Mouse (Mus musculus) brain, adult 2 months (tissue): Measurements from ENCODE around the gene Acbd3.

ENCODE experiments used
- DNase-seq: peaks from one replicate; pipeline ENCODE4 v3.0.0; 2011; ENCODE audit warnings: low read depth, low spot score

Gene Acbd3

GRCm38 (mm10) chr1:180725704-180726179 is at the start of gene Acbd3:
Acbd3 (plus strand) TSS chr1:180726043.
- peak; percentile 94 for DNase-seq

DNA sequence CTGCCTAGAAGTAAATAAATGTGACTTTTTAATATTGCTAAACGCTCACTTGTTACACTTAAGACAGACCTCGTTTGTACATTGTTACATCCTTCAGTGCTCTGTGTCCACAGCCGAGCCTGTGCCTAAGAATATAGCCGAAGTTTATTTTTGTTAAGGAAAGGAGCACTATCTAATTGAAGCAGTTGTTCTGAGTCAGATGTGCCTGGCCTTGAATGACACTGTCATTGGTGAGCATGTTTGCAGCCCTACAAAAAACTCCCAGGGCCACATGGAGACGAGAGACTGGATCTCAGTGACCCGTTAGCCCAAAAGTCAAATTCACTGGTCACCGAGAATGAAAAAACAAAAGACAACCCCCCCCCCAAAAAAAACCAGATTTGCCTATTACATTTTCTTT is 34.6 kb upstream of the Acbd3 start:
- DNase-seq: no peak

DNA sequence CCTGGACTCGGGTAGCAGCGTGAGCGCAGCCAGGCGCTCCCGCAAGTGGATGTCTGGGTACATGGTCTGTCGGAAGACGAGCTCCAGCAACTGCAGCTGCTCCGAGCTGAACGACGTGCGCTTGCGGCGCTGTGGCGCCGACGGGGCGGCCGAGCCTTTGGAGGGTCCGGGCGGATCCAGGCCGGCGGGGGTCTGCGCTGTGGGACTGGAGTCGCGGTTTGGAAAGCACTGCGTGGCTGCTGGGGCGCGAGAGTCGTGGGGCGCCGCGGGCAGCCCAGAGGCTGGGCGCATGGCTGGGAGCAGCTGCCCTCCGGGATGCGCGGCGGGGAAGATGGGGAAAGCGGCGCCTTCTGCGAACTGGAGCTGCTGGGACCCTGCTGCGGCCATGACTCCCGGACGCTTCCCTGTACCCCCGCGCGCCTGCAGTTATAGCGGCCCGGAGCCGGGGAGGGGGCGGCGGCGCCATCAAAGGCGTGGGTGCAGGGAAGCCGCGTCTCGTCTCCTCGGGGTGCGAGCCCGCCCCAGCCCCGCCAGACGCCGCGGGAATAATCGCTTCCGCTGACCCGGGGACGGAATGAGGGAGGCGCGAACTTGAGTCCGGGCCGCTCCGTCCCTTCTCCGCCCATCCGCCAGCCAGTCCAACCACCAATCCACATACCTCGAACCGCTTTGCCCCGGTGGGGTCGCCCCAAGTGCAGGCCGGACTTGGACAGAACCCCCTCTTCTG is 29.1 kb upstream of the Acbd3 start, which contains the start of gene Mixl1:
TSS of gene Mixl1 (minus strand) at position 409 of the 727 bp plus-strand sequence.
- no peak for DNase-seq

- no peak for DNase-seq
These were observed 27.8 kb upstream of the Acbd3 start for GRCm38 (mm10) chr1:180698063-180698462.

DNA sequence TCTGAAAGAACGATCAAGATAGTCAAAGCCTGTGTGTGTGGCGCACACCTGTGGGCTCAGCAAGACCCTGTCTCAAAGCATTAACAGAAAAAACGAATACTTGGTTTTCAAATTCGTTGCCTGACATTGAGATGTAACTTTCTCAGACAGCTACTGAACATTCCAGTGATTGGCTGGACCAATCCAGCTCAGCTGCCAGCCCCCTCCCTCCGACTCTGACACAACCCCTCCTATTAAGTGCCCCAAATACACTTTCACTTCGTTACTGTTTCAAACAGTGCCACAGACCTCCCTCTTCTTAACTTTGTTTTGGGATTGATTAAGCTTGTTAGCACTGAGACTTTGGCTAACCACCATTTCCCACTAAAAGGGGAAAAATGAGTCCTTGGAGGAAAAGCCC is 22.4 kb upstream of the Acbd3 start:
- DNase-seq: no peak

GRCm38 (mm10) chr1:180707368-180707767 is 18.5 kb upstream of the Acbd3 start:
- DNase-seq: no peak

- no peak for DNase-seq
These were observed 18.0 kb upstream of the Acbd3 start for GRCm38 (mm10) chr1:180707813-180708212.

GRCm38 (mm10) chr1:180708935-180709776 is 16.7 kb upstream of the Acbd3 start:
- DNase-seq: no peak

DNA sequence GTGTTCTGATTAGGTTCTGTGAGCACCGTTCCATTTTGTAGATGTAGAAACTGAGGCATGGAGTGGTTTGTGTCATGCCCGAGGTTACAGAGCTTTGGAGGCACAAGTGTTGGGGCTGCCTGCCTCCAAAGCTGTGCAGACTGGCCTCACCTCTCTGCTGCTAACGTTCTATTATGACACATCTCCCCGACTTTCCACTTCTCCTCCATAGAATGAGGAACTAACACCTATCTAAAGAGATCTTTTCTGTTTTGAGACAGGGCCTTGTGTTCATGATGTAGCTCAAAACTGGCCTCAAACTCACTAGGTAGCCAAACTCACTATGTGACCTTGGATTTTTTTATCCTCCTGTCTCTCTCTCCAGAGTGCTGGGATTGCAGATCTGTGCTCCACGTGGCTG is 7.1 kb upstream of the Acbd3 start:
- DNase-seq: no peak

GRCm38 (mm10) chr1:180719483-180719882 is 6.4 kb upstream of the Acbd3 start:
- no peak for DNase-seq

GRCm38 (mm10) chr1:180719951-180720689 is 5.7 kb upstream of the Acbd3 start:
- peak; percentile 79 for DNase-seq

GRCm38 (mm10) chr1:180722608-180723007 is 3.2 kb upstream of the Acbd3 start:
- no peak for DNase-seq

DNA sequence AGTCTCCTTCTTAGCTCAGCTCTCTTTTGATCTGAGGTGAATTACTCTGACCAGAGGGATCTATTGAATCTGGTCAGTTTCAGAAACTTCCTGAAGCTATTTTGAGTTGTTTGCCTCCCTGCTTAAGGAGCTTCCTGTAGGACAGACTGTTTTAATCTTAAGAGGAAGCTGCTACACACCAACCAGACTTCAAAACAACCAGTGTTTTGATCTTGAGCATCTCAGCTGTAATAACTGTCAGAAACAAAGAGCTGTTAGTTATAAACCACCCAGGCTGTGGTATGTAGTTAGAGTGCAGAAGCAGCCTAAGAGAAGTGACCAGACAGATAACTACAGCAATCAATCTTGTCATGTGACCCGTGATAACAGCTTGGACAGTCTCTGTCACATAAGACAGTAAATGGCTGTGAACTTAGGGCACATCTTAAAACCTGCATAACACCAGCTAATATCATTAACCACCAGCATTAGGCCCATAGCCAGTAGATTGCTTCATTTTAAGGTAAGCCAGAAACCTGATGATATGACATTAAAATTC is 2.1 kb upstream of the Acbd3 start:
- DNase-seq: no peak

DNA sequence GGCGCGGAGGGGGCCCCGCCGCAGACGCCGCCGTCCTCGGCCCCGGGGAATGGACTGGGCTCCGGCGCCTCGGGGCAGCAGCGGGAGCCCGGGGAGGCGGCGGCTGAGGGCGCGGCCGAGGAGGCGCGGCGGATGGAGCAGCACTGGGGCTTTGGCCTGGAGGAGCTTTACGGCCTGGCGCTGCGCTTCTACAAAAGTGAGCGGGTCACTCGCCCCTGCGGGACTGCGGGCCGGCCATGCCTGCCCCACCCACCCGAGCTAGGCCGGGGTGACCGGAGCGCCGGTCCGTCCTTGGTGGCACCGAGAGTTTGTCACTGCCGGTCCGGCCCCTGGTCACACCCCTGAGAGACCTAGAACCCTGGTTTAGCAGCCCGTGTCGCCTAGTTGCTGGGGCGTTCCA is 340 bp downstream of the Acbd3 start:
- DNase-seq: no peak

GRCm38 (mm10) chr1:180729231-180729630 is 3.4 kb downstream of the Acbd3 start:
- no peak for DNase-seq

- no peak for DNase-seq
These were observed 22.0 kb downstream of the Acbd3 start for GRCm38 (mm10) chr1:180747827-180748226.

- DNase-seq: no peak
These were observed 26.3 kb downstream of the Acbd3 start for GRCm38 (mm10) chr1:180752115-180752514.

- no peak for DNase-seq
These were observed 28.5 kb downstream of the Acbd3 start for GRCm38 (mm10) chr1:180754376-180754775.

GRCm38 (mm10) chr1:180756711-180757110 is 30.9 kb downstream of the Acbd3 start:
- DNase-seq: no peak

GRCm38 (mm10) chr1:180757252-180757955 is 31.6 kb downstream of the Acbd3 start:
- DNase-seq: no peak

GRCm38 (mm10) chr1:180757956-180758520 is 32.2 kb downstream of the Acbd3 start:
- no peak for DNase-seq
